Mouse (Mus musculus): Measurements from ENCODE around the gene Pnrc2.

Gene Pnrc2

DNA sequence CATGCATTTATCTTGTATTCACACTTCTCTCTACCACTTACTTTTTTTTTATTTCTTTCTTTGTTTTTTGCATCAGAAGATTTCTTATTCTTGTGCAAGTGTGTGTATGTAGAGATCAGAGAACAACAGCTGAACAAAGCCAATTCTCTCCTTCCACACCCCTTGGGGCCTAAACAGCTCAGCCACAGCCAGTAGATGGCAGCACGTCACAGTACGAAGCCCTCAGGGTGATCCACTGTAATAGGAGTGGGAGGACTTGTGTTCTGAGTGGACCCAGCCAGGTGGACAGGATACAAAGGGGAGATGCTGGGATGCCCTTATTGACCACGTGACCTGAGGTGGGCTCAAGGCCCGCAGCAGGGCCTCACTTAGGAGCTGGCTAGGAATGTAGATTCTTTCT lies 16.2 kb upstream of the Pnrc2 start:
- DNase-seq, result peak; percentile 85

DNA sequence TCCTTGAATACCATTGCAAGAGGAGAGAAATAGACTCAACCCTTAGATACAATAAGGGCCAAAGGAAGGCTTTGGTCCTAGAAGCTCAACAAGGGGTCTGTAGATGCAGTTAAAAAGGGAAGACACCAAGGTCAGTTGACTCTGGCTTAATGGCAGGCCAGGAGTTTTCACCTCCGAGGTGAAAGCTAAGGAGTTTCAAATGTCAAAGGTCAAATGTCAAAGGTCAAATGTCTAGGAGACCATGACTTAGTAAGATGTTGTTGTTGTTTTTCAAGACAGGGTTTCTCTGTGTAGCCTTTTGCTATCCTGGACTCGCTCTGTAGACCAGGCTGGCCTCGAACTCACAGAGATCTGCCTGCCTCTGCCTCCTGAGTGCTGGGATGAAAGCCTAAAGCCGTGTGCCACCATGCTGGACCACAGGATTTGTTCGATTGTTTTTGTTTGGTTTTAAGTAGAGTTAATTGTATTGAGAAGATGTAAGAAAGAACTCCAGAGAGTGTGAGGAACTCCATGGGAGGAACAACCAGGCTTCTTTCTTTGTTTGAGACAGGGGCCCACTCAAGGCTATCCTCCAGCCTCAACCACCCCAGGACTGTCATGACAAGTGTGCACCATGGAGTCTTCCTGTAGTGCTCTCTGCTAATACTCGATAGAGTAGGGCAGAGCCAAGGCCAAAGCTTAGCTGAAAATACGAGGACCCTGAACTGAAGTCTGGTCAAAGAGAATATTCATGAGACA lies 15.7 kb upstream of the Pnrc2 start:
- DNase-seq, result no peak

- no peak for DNase-seq
These were observed 14.9 kb upstream of the Pnrc2 start for GRCm38 (mm10) chr4:135888448-135889057.

- DNase-seq, result no peak
These were observed 12.5 kb upstream of the Pnrc2 start for GRCm38 (mm10) chr4:135886184-135886583.

DNA sequence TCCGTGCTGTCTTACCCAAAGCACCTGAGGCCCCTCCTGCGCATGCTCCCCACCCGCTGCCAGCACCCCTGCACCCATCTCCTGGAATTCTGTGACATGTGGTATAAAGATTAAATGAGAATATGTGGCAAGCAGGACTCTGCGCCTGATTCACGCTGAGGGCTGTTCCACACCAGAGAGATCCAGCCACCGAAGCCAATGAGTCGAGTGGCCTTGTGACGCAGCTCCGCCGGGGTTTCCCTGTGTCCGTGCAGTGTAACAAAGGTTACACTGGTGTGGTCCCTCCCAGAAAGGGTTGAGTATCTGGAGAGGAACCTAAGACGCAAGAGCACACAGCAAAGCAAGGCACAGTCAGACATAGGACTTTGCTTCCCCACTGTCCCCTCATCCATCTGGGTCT lies 12.0 kb upstream of the Pnrc2 start:
- DNase-seq, result no peak

GRCm38 (mm10) chr4:135884531-135884930 lies 10.9 kb upstream of the Pnrc2 start:
- DNase-seq, result peak; percentile 52

DNA sequence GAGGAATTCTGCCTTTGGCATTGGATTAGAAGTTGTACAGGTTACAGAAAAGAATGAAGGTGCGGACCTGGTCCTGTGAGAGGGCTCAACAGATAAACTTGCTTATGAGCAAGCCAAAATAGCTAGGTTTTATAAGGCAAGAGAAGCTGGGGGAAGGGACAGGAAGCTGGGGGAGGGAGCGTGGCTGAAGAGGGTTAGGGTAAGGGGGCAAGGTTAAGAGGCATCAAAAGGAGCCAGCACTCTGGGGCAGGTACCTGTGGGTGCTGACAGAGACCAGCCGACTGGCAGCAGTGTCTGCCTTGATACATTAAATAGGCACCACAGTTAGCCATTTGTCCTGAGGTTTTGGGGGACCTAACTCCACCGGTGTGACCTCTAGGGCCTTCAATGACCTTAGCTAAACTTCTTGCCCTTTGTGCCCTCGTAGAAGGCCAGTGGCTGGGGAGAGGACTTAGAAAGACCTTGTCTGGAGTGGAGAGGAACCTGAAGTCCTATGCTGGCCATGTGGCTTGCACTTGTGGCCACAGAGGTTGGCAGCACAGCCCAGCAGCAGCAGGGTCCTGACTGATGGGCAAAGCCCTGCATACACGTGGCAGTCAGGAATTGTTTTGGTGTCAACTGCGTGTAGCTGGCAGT lies 10.3 kb upstream of the Pnrc2 start:
- no peak for DNase-seq

DNA sequence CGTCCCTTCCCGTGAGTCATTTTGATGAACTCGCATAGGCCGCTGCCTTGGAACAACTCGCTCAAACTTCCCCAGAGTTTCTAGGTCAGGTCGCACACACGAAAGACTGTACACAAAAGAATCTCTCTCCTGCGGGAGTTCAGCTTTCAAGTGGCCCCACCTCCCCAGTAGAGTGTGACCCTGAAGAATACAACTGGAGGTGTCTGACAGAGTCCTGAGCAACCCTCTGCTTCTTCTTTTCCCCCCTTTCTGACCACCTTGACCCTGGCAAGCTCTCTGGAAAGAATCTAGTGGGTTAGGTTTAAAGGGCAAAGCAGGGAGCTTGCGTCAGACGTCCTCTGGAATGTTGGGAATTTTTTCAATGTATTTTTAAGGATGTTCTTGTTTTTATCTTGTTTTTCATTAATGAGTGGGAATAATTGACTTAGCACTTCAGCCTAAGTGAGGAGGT lies 9.8 kb upstream of the Pnrc2 start:
- DNase-seq, result no peak

DNA sequence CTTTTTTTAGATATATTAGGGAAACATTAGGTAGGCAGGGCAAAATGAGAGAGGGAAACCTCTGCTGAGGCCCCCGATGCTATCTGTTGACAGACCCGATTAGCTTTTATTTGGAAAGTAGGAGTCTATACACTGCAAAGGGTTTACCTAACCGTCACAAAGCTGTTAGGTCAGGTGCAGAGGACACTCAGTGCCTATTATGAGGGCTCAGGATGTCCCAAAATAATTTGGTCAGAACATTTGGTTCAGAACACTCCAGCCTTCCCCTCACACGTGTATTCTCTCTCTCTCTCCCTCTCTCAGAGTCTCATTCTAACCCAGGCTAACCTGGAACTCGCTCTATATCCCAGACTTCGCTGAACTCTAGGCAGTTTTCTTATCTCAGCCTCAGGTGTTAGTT lies 8.4 kb upstream of the Pnrc2 start:
- no peak for DNase-seq

GRCm38 (mm10) chr4:135880576-135880975 lies 6.9 kb upstream of the Pnrc2 start:
- DNase-seq, result no peak

DNA sequence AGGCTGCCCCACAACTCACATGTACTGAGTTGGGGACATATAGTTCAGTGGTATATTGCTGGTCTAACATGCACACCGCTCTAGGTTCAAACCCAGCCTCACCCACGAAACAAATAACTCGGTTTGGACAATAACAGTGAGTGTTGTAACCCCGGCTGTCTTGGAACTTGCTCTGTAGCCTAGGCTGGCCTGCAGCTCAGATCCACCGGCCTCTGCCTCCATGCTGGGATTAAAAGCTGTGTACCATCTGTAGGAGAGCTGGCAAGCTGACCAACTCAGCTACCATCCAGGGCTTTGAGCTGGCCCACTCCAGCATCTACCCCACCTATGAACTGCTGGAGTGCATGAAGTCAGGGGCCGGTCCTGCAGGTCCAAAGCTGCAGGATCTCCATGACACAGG lies 6.4 kb upstream of the Pnrc2 start:
- DNase-seq, result no peak

GRCm38 (mm10) chr4:135879021-135879420 lies 5.4 kb upstream of the Pnrc2 start:
- no peak for DNase-seq

DNA sequence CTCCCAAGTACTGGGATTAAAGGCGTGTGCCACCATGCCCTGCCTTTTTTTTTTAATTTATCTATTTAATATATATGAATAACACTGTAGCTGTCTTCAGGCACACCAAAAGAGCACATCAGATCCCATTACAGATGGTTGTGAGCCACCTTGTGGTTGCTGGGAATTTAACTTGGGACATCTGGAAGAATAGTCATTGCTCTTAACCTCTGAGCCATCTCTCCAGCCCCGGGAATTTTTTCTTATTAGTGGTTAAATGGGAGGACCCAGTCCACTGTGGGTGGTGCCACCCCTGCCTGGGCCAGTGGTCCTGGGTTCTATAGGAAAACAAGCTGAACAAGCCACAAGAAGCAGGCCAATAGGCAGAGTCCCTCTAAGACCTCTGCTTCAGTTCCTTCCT lies 4.1 kb upstream of the Pnrc2 start:
- no peak for DNase-seq

DNA sequence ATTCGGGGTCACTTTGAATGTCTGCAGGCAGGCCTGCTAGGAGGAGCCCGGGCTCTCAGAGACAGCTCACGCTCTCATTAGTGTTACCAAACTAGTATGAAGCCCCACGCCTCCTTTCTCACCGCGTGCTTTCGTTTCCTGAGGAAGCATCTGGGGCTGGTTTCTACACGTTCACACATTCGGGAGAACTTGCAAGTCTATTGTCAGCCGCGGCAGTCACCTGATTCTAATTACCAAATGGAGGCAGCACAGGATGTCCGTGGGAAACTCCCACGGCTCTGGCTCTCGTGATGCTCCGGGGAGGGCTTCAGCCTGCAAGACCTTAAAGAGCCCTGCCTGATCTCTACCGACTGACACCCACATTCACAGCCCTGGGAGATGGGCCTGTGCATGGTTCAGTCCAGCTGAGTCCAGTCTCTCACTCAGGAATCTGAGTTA lies 3.0 kb upstream of the Pnrc2 start:
- DNase-seq, result peak; percentile 81

- DNase-seq, result peak; percentile 62
These were observed 2.4 kb upstream of the Pnrc2 start for GRCm38 (mm10) chr4:135875991-135876582.

- no peak for DNase-seq
These were observed 1.9 kb upstream of the Pnrc2 start for GRCm38 (mm10) chr4:135875546-135875945.

GRCm38 (mm10) chr4:135874564-135875535 lies 1.2 kb upstream of the Pnrc2 start:
- no peak for DNase-seq

- DNase-seq, result no peak
These were observed 860 bp downstream of the Pnrc2 start for GRCm38 (mm10) chr4:135872589-135873391.

GRCm38 (mm10) chr4:135872015-135872414 lies 1.6 kb downstream of the Pnrc2 start:
- no peak for DNase-seq

DNA sequence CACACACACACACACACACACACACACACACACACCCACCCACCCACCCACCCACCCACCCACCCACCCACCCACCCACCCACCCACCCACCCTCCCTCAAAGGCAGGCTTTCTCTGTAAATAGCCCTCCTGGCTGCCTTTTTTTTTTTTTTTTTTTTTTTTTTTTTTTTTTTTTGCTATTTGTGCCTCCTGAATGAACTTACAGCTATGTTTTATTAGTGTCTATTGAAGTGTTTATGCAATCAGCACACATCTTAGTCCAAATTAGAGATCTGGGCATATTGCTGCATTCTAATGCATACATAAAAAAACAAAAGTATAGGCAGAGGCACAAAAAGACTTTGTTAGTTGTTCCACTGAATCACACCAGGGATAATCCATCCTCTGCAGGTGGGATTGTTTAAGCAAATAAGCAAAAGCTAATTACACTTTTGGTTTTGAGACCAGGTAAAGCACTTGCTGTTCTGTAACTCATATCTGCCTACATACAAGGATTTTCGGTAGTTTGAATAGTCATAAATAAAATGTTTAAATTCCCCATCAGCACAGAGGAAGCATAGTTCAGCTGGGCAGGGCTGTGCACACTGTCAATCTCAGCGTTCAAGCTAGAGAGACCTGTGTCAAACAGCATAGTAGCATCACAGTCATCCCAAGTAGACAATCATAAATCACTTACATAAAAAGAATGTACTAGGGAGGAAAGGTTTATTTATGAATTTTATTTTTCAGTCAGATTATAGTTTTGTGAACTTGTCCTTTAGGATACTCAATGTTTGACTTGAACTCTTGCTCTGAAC lies 3.2 kb downstream of the Pnrc2 start:
- DNase-seq, result no peak

DNA sequence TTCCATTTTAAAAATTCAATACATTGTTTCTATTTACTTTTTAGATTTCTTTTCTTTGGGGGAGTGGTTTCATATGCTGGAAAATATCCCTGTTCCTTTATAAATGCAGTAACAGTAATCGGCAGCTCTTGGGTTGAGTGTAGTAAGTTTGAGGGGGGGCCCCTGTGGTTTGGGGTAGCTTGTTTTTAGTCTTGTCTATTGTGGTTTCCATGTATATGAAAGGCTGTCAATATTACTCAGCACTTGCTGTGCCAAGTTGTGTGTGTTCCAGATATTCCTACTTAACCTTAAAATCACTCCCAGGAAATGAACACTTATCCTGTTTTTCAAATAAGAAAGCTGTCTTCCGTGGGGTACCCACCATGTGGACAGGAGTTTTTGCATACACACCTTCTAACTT lies 4.7 kb downstream of the Pnrc2 start:
- DNase-seq, result no peak
